Comparison of ENCODE assay signal across 19 mouse cellular contexts in genomic region chr11:20782620-20783019, GRCm38 (mm10). TPM values are rescaled to one million over a fixed set of nuclear protein-coding genes. Genes with fewer than 3 reads are reported as not detected.
DNase-seq lines count a peak whose midpoint lies in the region; ATAC-seq and TF ChIP-seq lines count a peak whose summit lies in the region.
"Had no signal": no experiment of that assay in that cellular context is flagged by ENCODE, and none has a peak within 500 bp of the region (broad histone marks: within the 10 kb centered on the region; RNA-seq: fewer than 3 reads in every experiment).

No protein-coding gene starts in this region.

- peak; percentile 52 for DNase-seq in heart, adult 11 months
- no peak for DNase-seq in heart, postnatal 25 days (ENCODE audit: low spot score)
- DNase-seq in intestine, embryonic 14.5 days (ENCODE audit: low spot score), result peak; percentile 21
- DNase-seq: adrenal gland, adult 2 months; adrenal gland, postnatal 10 days; adrenal gland, postnatal 25 days; cerebellum, adult 11 months; cerebellum, adult 18-20 months; cerebellum, adult 8-10 months; cerebellum, adult 9-11 months; cerebellum, postnatal 14 days; cerebellum, postnatal 36 days; embryo, embryonic 11 days had no signal

- H3K4me1 ChIP-seq in intestine, embryonic 14.5 days (replicated peaks; ENCODE audit: control insufficient read depth, insufficient read depth, low read length), result no peaks in the 10 kb centered on the region
- H3K4me1 ChIP-seq in intestine, postnatal 0 days (replicated peaks; ENCODE audit: control insufficient read depth, insufficient read depth, low read length), result no peaks in the 10 kb centered on the region
- H3K4me1 ChIP-seq: embryonic facial prominence, embryonic 13.5 days; embryonic facial prominence, embryonic 15.5 days; forebrain, embryonic 13.5 days; forebrain, embryonic 15.5 days had no signal

- no peak overlapping the region for H3K4me2 ChIP-seq in intestine, embryonic 14.5 days (ENCODE audit: low read length)
- H3K4me2 ChIP-seq in intestine, postnatal 0 days (replicated peaks; ENCODE audit: low read depth), result no peak overlapping the region
- H3K4me2 ChIP-seq: embryonic facial prominence, embryonic 13.5 days; embryonic facial prominence, embryonic 15.5 days; forebrain, embryonic 13.5 days; forebrain, embryonic 15.5 days had no signal

- no peak overlapping the region for H3K4me3 ChIP-seq in intestine, embryonic 14.5 days (ENCODE audit: low read depth, low read length)
- H3K4me3 ChIP-seq in intestine, postnatal 0 days (ENCODE audit: low read depth, low read length), result no peak overlapping the region
- H3K4me3 ChIP-seq: embryonic facial prominence, embryonic 13.5 days; embryonic facial prominence, embryonic 15.5 days; erythroblast, embryonic 14.5 days; forebrain, embryonic 13.5 days; forebrain, embryonic 15.5 days had no signal

- H3K27me3 ChIP-seq in intestine, embryonic 14.5 days (replicated peaks; ENCODE audit: control insufficient read depth, insufficient read depth, low read length), result no peaks in the 10 kb centered on the region
- no peaks in the 10 kb centered on the region for H3K27me3 ChIP-seq in intestine, postnatal 0 days (replicated peaks; ENCODE audit: control insufficient read depth, insufficient read depth, low read length)
- H3K27me3 ChIP-seq: embryonic facial prominence, embryonic 13.5 days; embryonic facial prominence, embryonic 15.5 days; forebrain, embryonic 13.5 days; forebrain, embryonic 15.5 days had no signal

- intact Hi-C loops in heart, postnatal 25 days (cut with DNase I), result no loop called here

- WGBS in intestine, embryonic 14.5 days, result 76% methylated on average over 2 of the region's 2 CpGs
- 72% methylated on average over 2 of the region's 2 CpGs for WGBS in intestine, postnatal 0 days

- TF ChIP-seq CTCF in intestine, postnatal 0 days (IDR thresholded peaks at IDR 0.05; ENCODE audit: low read depth), result no peak

- H3K9ac ChIP-seq in intestine, embryonic 14.5 days (ENCODE audit: low read length), result no peak overlapping the region
- H3K9ac ChIP-seq in intestine, postnatal 0 days (ENCODE audit: low read depth, low read length), result no peak overlapping the region
- H3K9ac ChIP-seq: embryonic facial prominence, embryonic 13.5 days; embryonic facial prominence, embryonic 15.5 days; forebrain, embryonic 13.5 days; forebrain, embryonic 15.5 days had no signal

- ATAC-seq in intestine, embryonic 14.5 days (replicated peaks; ENCODE audit: low FRiP score, low TSS enrichment, low read depth), result no peak
- no peak for ATAC-seq in intestine, postnatal 0 days
- ATAC-seq: forebrain, embryonic 13.5 days; forebrain, embryonic 15.5 days had no signal

- peaks cover 9% of the 10 kb centered on the region; the same call in 1 of the 2 replicates for H3K9me3 ChIP-seq in intestine, embryonic 14.5 days (ENCODE audit: control insufficient read depth, low read length)
- H3K9me3 ChIP-seq in intestine, postnatal 0 days (ENCODE audit: control insufficient read depth), result peaks cover 5% of the 10 kb centered on the region; the same call in 1 of the 2 replicates
- H3K9me3 ChIP-seq: embryonic facial prominence, embryonic 13.5 days; embryonic facial prominence, embryonic 15.5 days; forebrain, embryonic 15.5 days had no signal

- H3K27ac ChIP-seq in intestine, embryonic 14.5 days (ENCODE audit: low read depth), result no peak overlapping the region
- no peak overlapping the region for H3K27ac ChIP-seq in intestine, postnatal 0 days (ENCODE audit: low read depth, low read length)
- H3K27ac ChIP-seq: embryonic facial prominence, embryonic 13.5 days; embryonic facial prominence, embryonic 15.5 days; forebrain, embryonic 13.5 days; forebrain, embryonic 15.5 days had no signal

- no peaks in the 10 kb centered on the region for H3K36me3 ChIP-seq in intestine, embryonic 14.5 days (ENCODE audit: control insufficient read depth, insufficient read depth, low read length)
- H3K36me3 ChIP-seq in intestine, postnatal 0 days (ENCODE audit: control insufficient read depth, insufficient read depth), result no peaks in the 10 kb centered on the region
- H3K36me3 ChIP-seq: embryonic facial prominence, embryonic 13.5 days; embryonic facial prominence, embryonic 15.5 days; forebrain, embryonic 15.5 days had no signal

RNA-seq across cellular contexts. Expression of gene Aftph, which starts 41.2 kb away (rescaled TPM):
- total RNA-seq in heart, postnatal 25 days (2021), result 10 to 100 TPM; 21.3 to 25.5 TPM
- polyA plus RNA-seq in intestine, embryonic 14.5 days (2014; fragmentation: Nextera tagmentation; extraction: Ambion mirVana), result 21.1 and 25.6 TPM in 2 replicates
- 21.3 and 25.4 TPM in 2 replicates for polyA plus RNA-seq in intestine, postnatal 0 days (2015; fragmentation: Nextera tagmentation; extraction: Ambion mirVana)

RNA-seq across cellular contexts. Expression of gene Lgalsl, which starts 48.2 kb away (rescaled TPM):
- 10 to 100 TPM; 32.3 to 40.3 TPM for total RNA-seq in heart, postnatal 25 days (2021)
- polyA plus RNA-seq in intestine, embryonic 14.5 days (2014; fragmentation: Nextera tagmentation; extraction: Ambion mirVana), result 33.4 and 39.4 TPM in 2 replicates
- polyA plus RNA-seq in intestine, postnatal 0 days (2015; fragmentation: Nextera tagmentation; extraction: Ambion mirVana), result 16.5 and 16.7 TPM in 2 replicates
